Mouse (Mus musculus): ENCODE results near the gene Bsdc1.

Bsdc1 gene

GRCm38 (mm10) chr4:129511413-129512096 lies 50.2 kb downstream of the Bsdc1 start:
- DNase-seq (ENCODE audit: inconsistent age in 2 of 2, low spot score in 1 of 2) = no peak

DNA sequence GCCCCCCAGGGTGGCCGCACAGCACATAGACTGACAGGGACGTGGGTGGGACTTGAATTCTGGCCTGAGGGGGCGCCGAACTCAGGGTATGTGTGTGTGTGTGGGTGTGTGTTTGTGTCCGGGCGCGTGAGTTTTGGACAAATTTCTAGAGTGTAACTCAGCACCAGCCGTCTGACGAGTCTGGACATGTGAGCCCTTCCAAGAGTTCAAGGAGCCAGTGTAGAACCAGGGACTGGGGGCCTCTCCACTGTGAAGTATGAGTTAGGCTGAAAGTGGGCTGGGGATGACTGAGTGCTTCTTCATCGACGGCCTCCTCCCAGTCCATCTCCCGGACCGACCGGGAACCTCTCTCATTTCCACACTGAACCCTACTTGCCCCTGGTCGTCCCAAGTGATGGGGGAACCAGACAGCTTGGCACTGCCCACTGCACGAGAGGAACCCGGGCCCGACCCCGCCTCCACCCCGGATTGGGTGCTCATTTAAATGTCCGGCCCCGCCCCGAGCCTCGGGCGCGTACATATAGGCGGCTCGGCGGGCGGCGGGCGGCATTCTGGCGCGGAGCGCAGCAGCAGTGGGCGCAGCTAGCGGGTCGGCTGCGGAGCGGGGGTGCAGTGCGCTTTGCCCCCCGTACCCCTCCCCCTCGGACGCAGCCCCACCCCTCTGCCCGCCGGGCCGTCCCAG lies 51.8 kb downstream of the Bsdc1 start, which contains the start of gene Marcksl1:
TSS of gene Marcksl1 (plus strand) at position 496 of the 682 bp plus-strand sequence.
- DNase-seq (ENCODE audit: inconsistent age in 2 of 2, low spot score in 1 of 2) = peak; percentile 87 to 93

DNA sequence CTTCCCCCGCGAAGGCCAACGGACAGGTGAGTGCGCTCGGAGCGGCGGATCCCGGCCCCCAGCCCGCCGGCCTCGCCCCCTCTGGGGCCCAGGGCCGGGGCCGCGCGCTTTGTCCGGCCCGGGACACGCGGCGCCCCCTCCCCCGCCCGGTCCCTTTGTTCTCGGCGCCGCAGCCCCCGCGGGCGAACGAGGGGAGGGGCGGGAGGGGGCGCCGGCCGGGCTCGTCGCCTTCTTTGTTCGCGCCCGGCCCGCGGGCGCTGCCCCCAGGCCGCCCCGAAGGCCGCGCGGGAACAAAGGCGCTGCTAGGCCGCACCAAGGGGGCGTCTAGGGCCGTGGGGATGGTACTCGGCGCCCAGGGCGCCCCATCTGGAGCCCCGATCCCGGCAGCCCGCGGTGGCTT lies 52.5 kb downstream of the Bsdc1 start:
- no peak for DNase-seq (ENCODE audit: inconsistent age in 2 of 2, low spot score in 1 of 2)

GRCm38 (mm10) chr4:129514300-129514898 lies 53.0 kb downstream of the Bsdc1 start:
- DNase-seq (ENCODE audit: inconsistent age in 2 of 2, low spot score in 1 of 2) = peak; percentile 58 to 85

DNA sequence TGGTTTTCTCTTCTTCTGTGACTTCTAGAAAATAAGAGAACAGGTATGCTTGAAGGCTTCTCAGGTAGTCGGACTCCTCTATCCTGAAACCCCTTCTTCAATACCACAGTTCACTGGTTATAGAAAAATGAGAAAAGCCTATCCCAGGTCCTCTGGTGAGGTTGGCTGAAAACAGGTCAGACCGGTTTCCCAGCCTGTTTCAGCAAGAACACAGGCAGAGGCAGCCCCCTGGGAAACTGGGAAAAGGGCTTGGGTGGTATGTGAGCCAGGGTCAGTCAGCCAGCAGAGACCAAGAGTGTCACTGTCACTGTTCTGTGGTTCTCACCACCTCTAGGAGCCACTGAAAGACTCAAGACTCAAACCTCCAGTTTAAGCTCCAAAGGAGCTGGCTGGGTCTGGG lies 55.5 kb downstream of the Bsdc1 start:
- DNase-seq (ENCODE audit: inconsistent age in 2 of 2, low spot score in 1 of 2) = no peak

GRCm38 (mm10) chr4:129518519-129518918 lies 57.1 kb downstream of the Bsdc1 start:
- DNase-seq (ENCODE audit: inconsistent age in 2 of 2, low spot score in 1 of 2) = no peak

GRCm38 (mm10) chr4:129525338-129525737 lies 64.0 kb downstream of the Bsdc1 start:
- no peak for DNase-seq (ENCODE audit: inconsistent age in 2 of 2, low spot score in 1 of 2)

DNA sequence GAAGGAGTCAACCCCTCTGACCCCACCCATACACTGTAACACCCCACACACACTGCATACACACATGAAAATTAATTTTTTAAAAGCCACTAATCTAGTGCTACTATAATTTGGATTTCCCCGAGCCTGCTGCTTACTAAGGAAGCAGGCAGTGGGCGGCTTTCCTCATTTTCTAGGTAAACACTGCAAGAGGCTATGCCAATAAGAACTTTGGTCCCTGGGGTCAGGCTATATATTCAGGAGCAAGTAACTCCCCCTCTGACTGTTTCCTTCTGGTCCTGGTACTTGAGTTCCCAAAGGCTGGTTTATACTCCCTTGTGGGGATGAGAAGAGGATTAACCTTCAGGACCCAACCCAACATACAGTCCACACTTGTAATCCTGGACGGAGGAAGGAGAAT lies 64.5 kb downstream of the Bsdc1 start:
- DNase-seq (ENCODE audit: inconsistent age in 2 of 2, low spot score in 1 of 2) = no peak

DNA sequence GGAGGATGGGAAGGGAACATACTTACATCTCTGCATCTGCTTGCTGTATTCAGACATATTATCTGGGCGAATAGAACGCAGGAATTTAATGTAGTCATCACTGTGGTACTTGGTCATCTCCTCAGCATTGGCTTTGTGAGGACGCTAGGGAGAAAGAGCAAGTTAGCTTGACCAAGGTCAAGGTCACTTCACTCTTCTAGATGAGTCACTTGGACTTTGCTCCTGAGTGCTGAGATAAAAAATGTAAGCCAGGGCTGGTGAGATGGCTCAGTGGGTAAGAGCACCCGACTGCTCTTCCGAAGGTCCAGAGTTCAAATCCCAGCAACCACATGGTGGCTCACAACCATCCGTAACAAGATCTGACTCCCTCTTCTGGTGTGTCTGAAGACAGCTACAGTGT lies 67.5 kb downstream of the Bsdc1 start:
- peak; percentile 63 to 82 for DNase-seq (ENCODE audit: inconsistent age in 2 of 2, low spot score in 1 of 2)

Data from adrenal gland, adult (tissue).